Mouse (Mus musculus) midbrain, embryonic 15.5 days (tissue): Measurements from ENCODE around the gene Trpv4. TPM values are rescaled to one million over a fixed set of nuclear protein-coding genes. Genes with fewer than 3 reads are reported as not detected.

Experiments used
- ATAC-seq: fragments of 200-750 bp; cut with Nextera tagmentation; replicated peaks from 2 replicates; pipeline ENCODE4 v1.8.0; 2017; ENCODE audit warnings: moderate TSS enrichment
- H3K27ac ChIP-seq: fragments of 300-500 bp; sonication (generic); 2 replicates; pipeline ENCODE4 v1.5.1; 2015; ENCODE audit warnings: mild to moderate bottlenecking, inconsistent platforms
- H3K27me3 ChIP-seq: fragments of 300-500 bp; sonication (generic); replicated peaks from 2 replicates; pipeline ENCODE4 v1.6.1; 2015; ENCODE audit warnings: inconsistent platforms
- H3K36me3 ChIP-seq: fragments of 300-500 bp; sonication (generic); replicated peaks from 2 replicates; pipeline ENCODE4 v1.6.1; 2015; ENCODE audit warnings: inconsistent platforms
- H3K4me1 ChIP-seq: fragments of 300-500 bp; sonication (generic); 2 replicates; pipeline ENCODE4 v1.6.1; 2015; ENCODE audit warnings: inconsistent platforms
- H3K4me2 ChIP-seq: fragments of 300-500 bp; sonication (generic); 2 replicates; pipeline ENCODE4 v1.6.1; 2015; ENCODE audit warnings: inconsistent platforms, mild to moderate bottlenecking, moderate library complexity
- H3K4me3 ChIP-seq: fragments of 300-500 bp; sonication (generic); 2 replicates; pipeline ENCODE4 v1.5.1; 2015; ENCODE audit warnings: mild to moderate bottlenecking, inconsistent platforms
- H3K9ac ChIP-seq: fragments of 300-500 bp; sonication (generic); 2 replicates; pipeline ENCODE4 v1.6.1; 2015; ENCODE audit warnings: mild to moderate bottlenecking, inconsistent platforms
- H3K9me3 ChIP-seq: fragments of 300-500 bp; sonication (generic); 2 replicates; pipeline ENCODE4 v1.6.1; 2016; ENCODE audit warnings: inconsistent platforms
- WGBS: fragments of 180-500 bp; shearing (Covaris S2); methylation state at CpG from one replicate; pipeline ENCODE4 v1.1.7; 2015; ENCODE audit warnings: mixed read lengths; 5-methylcytosine and 5-hydroxymethylcytosine counted together
- polyA plus RNA-seq: library from polyadenylated mRNA; unstranded; fragments of >200 nt; fragmentation: Nextera tagmentation; extraction: Ambion mirVana; gene quantifications from 2 replicates; pipeline ENCODE4 v1.2.1, GENCODE M21; 2015

The Trpv4 gene
- polyA plus RNA-seq, 1 experiment from 2014 or later = 0.92 TPM

DNA sequence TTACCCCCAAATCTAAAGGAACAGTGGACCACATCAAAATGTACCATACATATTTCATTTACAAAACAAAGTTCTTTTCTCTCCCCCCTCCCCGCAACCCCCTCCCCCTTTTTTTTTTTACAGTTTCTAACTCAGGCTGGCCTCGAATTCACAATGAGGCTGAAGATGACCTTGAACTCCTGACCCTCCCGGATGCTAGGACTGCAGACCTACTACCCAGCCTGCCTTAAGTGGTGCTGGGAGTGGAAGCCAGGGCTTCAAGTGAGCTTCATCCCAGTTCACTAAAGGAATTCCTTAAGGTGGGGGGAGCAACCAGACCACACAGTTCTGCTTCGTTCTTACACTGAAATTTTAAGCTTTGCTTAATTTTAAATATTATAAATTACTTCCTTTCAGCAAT lies 5.9 kb upstream of the Trpv4 start:
- no peak for ATAC-seq
- WGBS = 82% methylated on average over 4 of the region's 4 CpGs

DNA sequence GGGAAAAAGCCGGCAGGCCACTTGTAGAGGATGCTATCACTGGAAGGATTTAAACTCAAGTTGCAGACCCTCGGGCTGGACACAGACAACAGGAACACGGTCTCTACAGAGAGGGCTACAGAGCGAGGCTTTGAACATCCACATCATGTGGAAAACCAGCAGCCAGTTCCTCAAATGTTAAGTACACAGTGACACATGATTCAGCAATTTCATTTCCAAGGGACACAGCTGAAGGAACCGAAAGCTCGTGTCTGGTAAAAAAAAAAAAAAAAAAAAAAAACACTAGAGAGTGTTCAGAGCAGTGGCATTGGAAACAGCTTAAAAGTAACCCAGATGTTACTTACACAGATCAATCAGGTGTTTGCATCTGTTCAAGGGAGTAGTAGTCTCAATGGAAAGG lies 2.8 kb upstream of the Trpv4 start:
- no peak overlapping the region for H3K4me2 ChIP-seq
- peaks cover 11% of the 10 kb centered on the region for H3K4me1 ChIP-seq
- no peak overlapping the region for H3K27ac ChIP-seq
- no peaks in the 10 kb centered on the region for H3K36me3 ChIP-seq
- H3K27me3 ChIP-seq = peaks cover 34% of the 10 kb centered on the region
- H3K9ac ChIP-seq = no peak overlapping the region
- no peak overlapping the region for H3K4me3 ChIP-seq
- WGBS = 77% methylated on average over 6 of the region's 6 CpGs
- no peaks in the 10 kb centered on the region for H3K9me3 ChIP-seq
- ATAC-seq = no peak

More for the DNA sequence above, 5.9 kb upstream of the Trpv4 start:
- Histone ChIP-seq H3K27me3 (peaks cover 3% of the 10 kb centered on the region), H3K4me2 (no peak overlapping the region), H3K4me3 (no peak overlapping the region), H3K9me3 (no peaks in the 10 kb centered on the region), H3K36me3 (no peaks in the 10 kb centered on the region), H3K27ac (no peak overlapping the region), H3K4me1 (peaks cover 10% of the 10 kb centered on the region), H3K9ac (no peak overlapping the region)

DNA sequence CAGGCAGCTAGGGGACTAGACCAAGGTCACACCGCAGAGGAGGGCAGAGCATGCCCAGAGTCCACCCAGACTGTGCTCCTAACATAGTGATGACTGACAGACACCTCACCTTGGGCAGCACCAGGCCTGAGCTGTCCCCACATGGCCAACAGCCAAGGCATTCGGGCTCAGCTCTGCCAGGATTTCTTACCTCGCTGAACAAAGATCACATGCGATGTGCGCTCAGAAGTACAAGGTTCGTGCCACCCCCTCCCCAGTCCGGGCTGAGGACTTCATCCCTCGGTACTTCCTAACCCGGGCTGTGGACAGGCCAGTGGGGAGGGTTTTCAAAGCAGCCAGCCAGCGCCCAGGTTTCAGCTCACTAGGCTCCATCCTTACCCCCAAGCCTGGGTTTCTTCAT lies 795 bp downstream of the Trpv4 start:
- H3K4me2 ChIP-seq = peak overlapping the region; percentile 68
- no peaks in the 10 kb centered on the region for H3K9me3 ChIP-seq
- peaks cover 11% of the 10 kb centered on the region for H3K4me1 ChIP-seq
- ATAC-seq = no peak
- 21% methylated on average over 10 of the region's 10 CpGs for WGBS
- H3K27ac ChIP-seq = no peak overlapping the region
- no peaks in the 10 kb centered on the region for H3K36me3 ChIP-seq
- peak overlapping the region; percentile 36; the same call in 1 of the 2 replicates for H3K4me3 ChIP-seq
- H3K9ac ChIP-seq = no peak overlapping the region
- H3K27me3 ChIP-seq = peaks cover 39% of the 10 kb centered on the region

DNA sequence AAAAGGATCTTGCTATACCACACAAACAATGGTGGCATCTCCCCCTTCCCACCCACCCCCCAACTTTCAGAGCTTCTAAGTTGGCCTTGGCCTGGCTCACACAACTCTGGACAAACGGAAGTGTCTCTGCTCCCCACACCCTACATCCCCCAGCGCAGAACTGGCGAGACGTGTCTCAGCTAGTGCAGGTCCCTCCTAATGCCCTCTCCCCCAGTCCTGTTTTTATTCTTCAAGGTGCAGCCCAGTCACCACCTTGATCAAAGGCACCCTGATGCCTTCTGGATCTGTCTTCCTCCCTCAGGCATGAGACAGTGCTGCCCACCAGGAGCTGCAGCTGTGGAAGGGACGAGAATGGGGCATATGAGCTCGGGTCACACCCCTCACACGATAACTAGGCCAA lies 1.9 kb downstream of the Trpv4 start:
- no peak overlapping the region for H3K4me2 ChIP-seq
- H3K27ac ChIP-seq = no peak overlapping the region
- no peaks in the 10 kb centered on the region for H3K9me3 ChIP-seq
- H3K4me3 ChIP-seq = no peak overlapping the region
- no peaks in the 10 kb centered on the region for H3K36me3 ChIP-seq
- H3K9ac ChIP-seq = no peak overlapping the region
- ATAC-seq = no peak
- peaks cover 11% of the 10 kb centered on the region for H3K4me1 ChIP-seq
- peaks cover 39% of the 10 kb centered on the region for H3K27me3 ChIP-seq
- 81% methylated on average over 7 of the region's 7 CpGs for WGBS

DNA sequence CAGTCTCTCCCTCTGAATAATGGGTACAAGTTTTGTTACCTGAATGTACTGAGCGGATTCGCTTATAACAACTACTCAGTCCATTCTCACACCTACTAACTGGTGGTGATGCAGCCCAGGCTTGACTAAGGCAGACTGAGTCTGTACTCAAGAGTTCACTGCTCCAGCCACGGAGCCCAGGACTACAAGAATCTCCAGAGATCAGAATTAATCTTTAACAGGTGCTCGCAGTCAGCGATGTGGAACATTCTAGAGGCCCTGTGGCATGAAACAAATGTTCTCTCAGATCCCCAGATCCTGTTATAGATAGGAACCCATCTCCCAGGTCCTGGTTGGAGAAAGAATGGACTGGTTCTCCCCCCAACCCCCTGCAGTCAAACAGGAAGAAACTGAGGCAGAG lies 2.5 kb downstream of the Trpv4 start:
- Histone ChIP-seq H3K27ac (no peak overlapping the region), H3K4me3 (no peak overlapping the region), H3K9ac (no peak overlapping the region), H3K36me3 (no peaks in the 10 kb centered on the region), H3K4me1 (peaks cover 16% of the 10 kb centered on the region), H3K9me3 (no peaks in the 10 kb centered on the region), H3K27me3 (peaks cover 39% of the 10 kb centered on the region), H3K4me2 (no peak overlapping the region)
- ATAC-seq = no peak
- WGBS = 91% methylated on average over 5 of the region's 5 CpGs

DNA sequence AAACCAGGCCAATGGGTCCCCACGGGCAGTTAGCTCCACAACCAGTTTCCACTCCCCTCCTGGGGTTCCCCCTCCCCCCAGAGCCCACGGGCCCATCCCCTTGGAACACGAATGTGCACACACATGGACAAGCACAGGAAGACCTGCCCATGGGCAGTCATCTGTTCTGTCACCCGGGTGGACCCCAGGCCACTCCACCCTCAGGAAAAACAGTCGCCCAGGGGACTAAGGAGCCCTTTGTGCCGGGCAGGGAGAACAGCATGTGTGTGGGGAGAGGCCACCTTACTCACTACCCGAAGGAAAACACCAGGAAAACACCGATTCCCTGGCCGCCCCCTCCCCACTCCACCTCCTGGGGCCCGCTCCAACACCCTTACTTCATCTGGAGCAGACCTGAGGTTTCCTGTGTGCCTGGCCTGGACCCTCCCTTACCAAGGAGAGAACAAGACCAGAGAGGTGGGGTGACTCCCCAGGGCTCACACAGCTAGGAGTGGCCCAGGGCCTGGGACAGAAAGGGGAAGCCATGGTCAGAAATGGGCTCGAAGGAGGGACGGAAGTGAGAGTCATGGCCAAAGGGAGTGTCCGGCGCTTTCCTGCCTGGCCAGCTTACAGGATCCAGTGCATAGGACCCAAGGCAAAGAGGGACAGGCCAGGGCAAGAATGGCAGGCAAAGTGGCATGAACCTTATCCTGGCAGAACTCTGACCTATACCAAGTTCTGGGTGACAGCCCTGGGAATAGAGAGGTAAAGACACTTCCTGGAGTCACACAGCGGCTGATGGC lies 4.4 kb downstream of the Trpv4 start:
- no peak for ATAC-seq
- no peak overlapping the region for H3K9ac ChIP-seq
- H3K4me2 ChIP-seq = no peak overlapping the region
- WGBS = 80% methylated on average over 14 of the region's 15 CpGs
- no peak overlapping the region for H3K27ac ChIP-seq
- H3K4me3 ChIP-seq = no peak overlapping the region
- H3K4me1 ChIP-seq = peaks cover 25% of the 10 kb centered on the region
- no peaks in the 10 kb centered on the region for H3K9me3 ChIP-seq
- peaks cover 34% of the 10 kb centered on the region for H3K27me3 ChIP-seq
- no peaks in the 10 kb centered on the region for H3K36me3 ChIP-seq

DNA sequence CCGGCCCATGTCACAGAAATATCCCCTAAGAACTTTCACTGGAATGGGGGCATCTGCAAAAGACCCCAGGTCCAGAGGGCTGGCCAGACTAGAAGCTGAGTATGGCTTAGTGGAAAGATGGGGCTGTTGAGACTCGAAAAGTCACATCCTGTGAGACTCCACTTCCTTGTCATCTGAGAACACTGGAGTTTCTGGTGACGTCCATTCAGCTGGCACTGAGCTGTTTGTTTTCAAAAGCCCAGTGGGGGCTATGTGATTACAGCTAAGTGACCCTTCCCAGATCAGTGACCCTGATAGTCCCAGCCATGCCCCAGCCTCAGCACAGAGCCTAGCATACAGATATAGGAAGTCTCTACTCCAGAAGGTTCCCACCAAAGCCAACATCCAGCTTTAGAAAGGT lies 6.8 kb downstream of the Trpv4 start:
- Histone ChIP-seq H3K27me3 (peaks cover 14% of the 10 kb centered on the region), H3K27ac (no peak overlapping the region), H3K4me1 (peaks cover 29% of the 10 kb centered on the region), H3K4me3 (no peak overlapping the region), H3K9ac (no peak overlapping the region), H3K4me2 (no peak overlapping the region), H3K36me3 (no peaks in the 10 kb centered on the region), H3K9me3 (no peaks in the 10 kb centered on the region)
- 29% methylated on average over 3 of the region's 3 CpGs for WGBS
- no peak for ATAC-seq

DNA sequence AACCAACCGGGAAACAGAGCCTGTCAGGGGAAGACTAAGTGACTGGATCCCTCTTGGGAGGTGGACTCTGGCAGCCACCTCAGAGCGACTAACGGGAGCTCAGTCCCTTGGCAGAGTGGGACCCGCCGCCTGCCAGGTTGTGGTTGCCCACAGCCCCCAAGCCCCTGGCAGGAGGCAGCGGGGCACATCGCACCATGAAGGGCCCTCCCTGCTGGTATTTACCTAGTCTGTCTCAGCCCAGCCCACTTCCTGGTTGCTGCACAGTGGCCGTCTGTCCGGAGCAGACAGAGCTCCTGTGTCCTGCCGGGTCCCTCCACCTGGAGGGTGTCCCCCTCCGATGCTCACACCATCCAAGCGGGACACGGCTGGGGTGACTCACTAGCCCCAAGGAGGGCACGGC lies 7.2 kb downstream of the Trpv4 start:
- 31% methylated on average over 14 of the region's 14 CpGs for WGBS
- H3K9ac ChIP-seq = no peak overlapping the region

DNA sequence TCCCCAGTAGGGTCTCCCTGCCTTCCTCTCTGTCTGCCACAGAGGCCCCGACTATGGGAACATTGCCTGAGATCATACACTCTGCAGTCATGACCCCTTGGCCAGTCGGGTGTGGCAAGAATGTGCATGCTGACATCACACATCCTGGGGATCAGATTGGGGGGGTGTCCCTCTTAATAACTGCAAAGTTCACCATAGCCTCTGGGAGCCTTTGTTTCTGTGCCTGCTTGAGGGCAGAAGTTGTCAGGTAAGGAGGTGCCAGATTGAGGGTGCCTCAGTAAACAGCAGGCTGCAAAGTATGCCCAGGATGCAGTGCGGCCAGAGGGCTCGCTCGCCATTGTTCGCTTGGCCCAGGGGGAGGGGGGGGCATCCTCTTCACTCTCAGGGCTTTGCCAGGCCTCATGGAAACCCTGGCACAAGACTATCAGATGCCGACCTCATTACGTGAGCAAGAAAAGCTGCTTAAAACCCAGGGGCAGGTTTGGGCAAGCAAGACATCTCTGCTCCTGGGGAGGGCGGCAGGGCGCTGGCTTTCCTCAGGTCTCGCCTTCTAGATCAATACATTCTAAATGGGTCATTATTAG lies 9.4 kb downstream of the Trpv4 start:
- no peaks in the 10 kb centered on the region for H3K36me3 ChIP-seq
- peaks cover 29% of the 10 kb centered on the region for H3K4me1 ChIP-seq
- no peak overlapping the region for H3K27ac ChIP-seq
- WGBS = 58% methylated on average over 11 of the region's 11 CpGs
- no peaks in the 10 kb centered on the region for H3K9me3 ChIP-seq
- ATAC-seq = no peak
- no peak overlapping the region for H3K4me3 ChIP-seq
- H3K9ac ChIP-seq = no peak overlapping the region
- no peak overlapping the region for H3K4me2 ChIP-seq
- H3K27me3 ChIP-seq = peaks cover 11% of the 10 kb centered on the region

More for the DNA sequence above, 7.2 kb downstream of the Trpv4 start:
- no peaks in the 10 kb centered on the region for H3K36me3 ChIP-seq
- peaks cover 10% of the 10 kb centered on the region for H3K27me3 ChIP-seq
- H3K4me2 ChIP-seq = no peak overlapping the region
- H3K4me3 ChIP-seq = no peak overlapping the region
- no peak for ATAC-seq
- H3K27ac ChIP-seq = no peak overlapping the region
- H3K9me3 ChIP-seq = no peaks in the 10 kb centered on the region
- peaks cover 29% of the 10 kb centered on the region for H3K4me1 ChIP-seq

DNA sequence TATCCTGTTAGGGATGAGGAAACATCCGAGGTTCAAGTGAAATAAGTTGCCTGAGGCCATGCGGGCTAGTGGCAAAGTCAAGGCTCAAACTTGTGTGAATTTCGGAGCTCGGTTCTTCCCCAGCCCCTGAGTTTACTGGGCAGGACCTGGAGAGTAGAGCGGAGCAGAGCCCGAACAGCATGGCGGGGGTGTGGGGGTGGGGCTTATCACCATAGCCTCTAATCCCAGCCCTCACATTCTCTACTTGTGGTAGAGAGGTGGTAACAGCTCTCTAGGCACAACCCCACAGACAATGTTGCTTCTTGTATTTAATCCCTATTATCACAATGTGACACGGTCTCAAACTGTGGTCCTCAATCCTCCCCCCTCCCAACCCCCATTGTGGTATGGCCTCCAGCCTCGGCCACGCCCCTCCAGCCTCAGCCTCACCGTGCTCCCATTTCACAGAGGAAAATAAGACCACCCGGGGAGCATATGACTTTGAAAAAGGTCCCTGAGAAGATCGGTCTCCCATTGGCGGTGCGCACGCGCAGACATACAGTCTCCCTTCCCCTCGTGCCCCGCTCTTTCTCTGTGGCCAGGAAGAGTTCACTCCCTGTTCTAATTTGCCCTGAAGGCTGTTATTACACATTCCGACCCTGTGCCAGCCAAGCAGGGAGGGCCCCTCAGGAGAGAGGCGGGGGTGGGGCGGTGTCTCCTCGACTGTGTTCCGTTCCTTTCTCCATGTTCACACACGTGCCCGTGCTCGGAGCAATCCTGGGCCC lies 10.8 kb downstream of the Trpv4 start:
- Histone ChIP-seq H3K27ac (no peak overlapping the region), H3K9me3 (no peaks in the 10 kb centered on the region), H3K4me2 (peak overlapping the region; percentile 61), H3K4me3 (peak overlapping the region; percentile 30), H3K9ac (peak overlapping the region; percentile 15; the same call in 1 of the 2 replicates), H3K4me1 (peaks cover 29% of the 10 kb centered on the region), H3K36me3 (no peaks in the 10 kb centered on the region), H3K27me3 (peaks cover 8% of the 10 kb centered on the region)
- 2% methylated on average over 27 of the region's 27 CpGs for WGBS
- peak; percentile 53; the same call in 1 of the 2 replicates for ATAC-seq

DNA sequence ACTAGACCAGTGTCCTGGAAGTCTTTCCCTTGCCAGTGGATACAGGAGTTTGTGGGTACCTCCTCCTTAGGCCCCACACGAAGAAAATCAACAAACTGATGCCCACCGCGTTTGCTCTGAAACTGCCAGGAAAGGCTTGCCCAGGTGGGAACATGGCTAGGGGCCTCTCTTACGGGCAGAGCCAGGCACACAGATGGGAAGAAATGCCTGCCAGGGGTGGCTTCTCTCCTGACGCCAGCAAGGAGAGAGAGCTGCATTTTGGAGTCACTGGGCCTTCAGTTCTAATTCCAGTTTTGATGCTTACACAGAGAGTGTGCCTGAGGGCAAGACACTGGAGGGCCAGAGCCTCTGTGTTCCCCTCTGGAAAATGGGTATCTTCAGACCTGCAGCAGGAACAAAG lies 12.3 kb downstream of the Trpv4 start:
- H3K4me3 ChIP-seq = no peak overlapping the region
- no peaks in the 10 kb centered on the region for H3K36me3 ChIP-seq
- no peak overlapping the region for H3K4me2 ChIP-seq
- ATAC-seq = no peak
- 83% methylated on average over 5 of the region's 5 CpGs for WGBS
- peaks cover 25% of the 10 kb centered on the region for H3K4me1 ChIP-seq
- no peaks in the 10 kb centered on the region for H3K9me3 ChIP-seq
- H3K27me3 ChIP-seq = peaks cover 8% of the 10 kb centered on the region
- H3K9ac ChIP-seq = no peak overlapping the region
- no peak overlapping the region for H3K27ac ChIP-seq

DNA sequence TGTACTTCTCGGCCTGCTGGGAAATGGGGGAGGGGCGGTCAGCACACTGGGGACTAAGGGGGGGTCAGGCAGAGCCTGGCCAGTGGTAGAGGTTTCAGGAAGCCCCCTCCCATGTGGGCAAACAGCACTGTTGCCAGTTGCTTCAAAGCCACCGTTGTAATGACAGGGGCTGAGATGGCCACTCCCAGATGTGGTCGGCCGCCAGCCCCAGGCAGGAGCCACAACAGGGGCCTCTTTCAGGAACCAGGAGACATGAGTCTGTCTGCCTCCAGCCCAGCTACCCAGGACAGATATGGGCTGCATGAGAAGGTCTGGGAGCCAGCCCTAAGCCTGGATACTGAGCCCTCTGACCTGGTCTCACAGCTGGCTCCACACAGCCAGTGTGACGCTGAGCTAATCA lies 13.3 kb downstream of the Trpv4 start:
- WGBS = 60% methylated on average over 6 of the region's 6 CpGs
- Histone ChIP-seq H3K4me3 (no peak overlapping the region), H3K4me1 (peaks cover 17% of the 10 kb centered on the region), H3K4me2 (no peak overlapping the region), H3K36me3 (no peaks in the 10 kb centered on the region), H3K27ac (no peak overlapping the region), H3K9me3 (no peaks in the 10 kb centered on the region), H3K27me3 (peaks cover 8% of the 10 kb centered on the region), H3K9ac (no peak overlapping the region)
- ATAC-seq = no peak
